Mouse (Mus musculus) myocyte (in vitro differentiated cells): Measurements from ENCODE around the gene Mgll.

Source experiments
- CEBPB ChIP-seq: IDR thresholded peaks from 2 replicates; pipeline ENCODE4 v1.6.1; 2011; ENCODE audit warnings: mild to moderate bottlenecking, moderate library complexity; ENCODE audit not compliant: poor library complexity, insufficient read depth, severe bottlenecking
- E2F4 ChIP-seq: IDR thresholded peaks from one replicate; pipeline ENCODE4 v1.6.1; 2011; ENCODE audit warnings: mild to moderate bottlenecking, control low read depth, moderate library complexity; ENCODE audit not compliant: insufficient read depth
- MAX ChIP-seq: IDR thresholded peaks from one replicate; pipeline ENCODE4 v1.6.1; 2011; ENCODE audit warnings: low read depth, mild to moderate bottlenecking, control low read depth
- MYOG ChIP-seq, 3 experiments: IDR thresholded peaks; one replicate each; pipeline ENCODE4 v1.6.1; 2011; ENCODE audit warnings: control low read depth in 2 of 3, low read depth in 2 of 3, mild to moderate bottlenecking in 2 of 3; ENCODE audit not compliant: insufficient read length in 2 of 3, control insufficient read depth in 1 of 3, insufficient read depth in 1 of 3
- POLR2A ChIP-seq: IDR thresholded peaks from one replicate; pipeline ENCODE4 v1.6.1; 2011; ENCODE audit warnings: low read depth, mild to moderate bottlenecking, control low read depth, moderate library complexity; ENCODE audit not compliant: insufficient read length
- POLR2AphosphoS2 ChIP-seq: IDR thresholded peaks from one replicate; pipeline ENCODE4 v1.6.1; 2011; ENCODE audit warnings: low read depth, control low read depth; ENCODE audit not compliant: insufficient read length
- SRF ChIP-seq: IDR thresholded peaks from one replicate; pipeline ENCODE4 v1.6.1; 2011; ENCODE audit warnings: low read depth; ENCODE audit not compliant: control insufficient read depth, insufficient read length
- TCF12 ChIP-seq: IDR thresholded peaks from one replicate; pipeline ENCODE4 v1.6.1; 2011; ENCODE audit warnings: mild to moderate bottlenecking, control low read depth; ENCODE audit not compliant: poor library complexity, insufficient read depth, severe bottlenecking
- USF1 ChIP-seq: IDR thresholded peaks from one replicate; pipeline ENCODE4 v1.6.1; 2011; ENCODE audit warnings: low read depth, mild to moderate bottlenecking, control low read depth, moderate library complexity

- no peak for TF ChIP-seq POLR2A
- no peak for TF ChIP-seq E2F4
- TF ChIP-seq SRF, result no peak
- peak in 1 of 3 experiments; percentile 29 for TF ChIP-seq MYOG (IDR thresholded peaks at IDR 0.05; ENCODE audit: control insufficient read depth in 1 of 3, insufficient read depth in 1 of 3, insufficient read length in 2 of 3, low read depth in 2 of 3)
- TF ChIP-seq POLR2AphosphoS2, result no peak
- no peak for TF ChIP-seq MAX
- no peak for TF ChIP-seq TCF12
- TF ChIP-seq USF1, result no peak
- no peak for TF ChIP-seq CEBPB
Measured at GRCm38 (mm10) chr6:88842731-88843151, 118.5 kb downstream of the Mgll start.
